8 mouse cellular contexts compared by ENCODE assay signal in genomic region chr4:48124773-48125469, GRCm38 (mm10). TPM values are rescaled to one million over a fixed set of nuclear protein-coding genes. Genes with fewer than 3 reads are reported as not detected.
DNase-seq lines count a peak whose midpoint lies in the region; ATAC-seq and TF ChIP-seq lines count a peak whose summit lies in the region.

Stx17 (plus strand) TSS chr4:48124915.

- no peak within 1 kb of the TSS for H3K27ac ChIP-seq in CH12.LX (ENCODE audit: insufficient read depth, low read depth)
- H3K27ac ChIP-seq in forebrain, embryonic 10.5 days: peak within 1 kb of the TSS; percentile 92
- peak within 1 kb of the TSS; percentile 68 for H3K27ac ChIP-seq in heart, embryonic 15.5 days
- peak within 1 kb of the TSS; percentile 85 for H3K27ac ChIP-seq in liver, embryonic 13.5 days
- no peak within 1 kb of the TSS for H3K27ac ChIP-seq in stomach, embryonic 14.5 days (ENCODE audit: low read length)

- TF ChIP-seq EP300 in CH12.LX (IDR thresholded peaks at IDR 0.05; ENCODE audit: low read length): no peak

- peaks cover 0 to 2% of the 10 kb centered on the region in 2 experiments for H3K36me3 ChIP-seq in CH12.LX (replicated peaks in 1 of 2; ENCODE audit: control insufficient read depth in 1 of 2, insufficient read depth in 1 of 2, low read length in 1 of 2)
- H3K36me3 ChIP-seq in forebrain, embryonic 10.5 days (replicated peaks): no peaks in the 10 kb centered on the region
- no peaks in the 10 kb centered on the region for H3K36me3 ChIP-seq in heart, embryonic 15.5 days
- peaks cover 3% of the 10 kb centered on the region; the same call in 1 of the 2 replicates for H3K36me3 ChIP-seq in liver, embryonic 13.5 days
- no peaks in the 10 kb centered on the region; the same call in 1 of the 2 replicates for H3K36me3 ChIP-seq in stomach, embryonic 14.5 days (ENCODE audit: control insufficient read depth, insufficient read depth, low read length)

- no peaks in the 10 kb centered on the region for H3K79me2 ChIP-seq in CH12.LX (replicated peaks; ENCODE audit: control insufficient read depth, extremely low read depth, insufficient read depth, poor library complexity, severe bottlenecking)

- H3K4me1 ChIP-seq in CH12.LX (ENCODE audit: control insufficient read depth in 1 of 2, insufficient read depth in 2 of 2): 0 out of 4 replicates have a peak, but pooled peaks cover 0 to 9% of the 10 kb centered on the region in 2 experiments
- H3K4me1 ChIP-seq in forebrain, embryonic 10.5 days: peaks cover 15% of the 10 kb centered on the region
- H3K4me1 ChIP-seq in heart, embryonic 15.5 days (replicated peaks): 0 out of 2 replicates have a peak, but pooled peaks cover 5% of the 10 kb centered on the region
- peaks cover 26% of the 10 kb centered on the region for H3K4me1 ChIP-seq in liver, embryonic 13.5 days (replicated peaks)
- no peaks in the 10 kb centered on the region for H3K4me1 ChIP-seq in stomach, embryonic 14.5 days (ENCODE audit: control insufficient read depth, insufficient read depth, low read length)

- H3K27me3 ChIP-seq in CH12.LX (replicated peaks): peaks cover 8% of the 10 kb centered on the region
- H3K27me3 ChIP-seq in forebrain, embryonic 10.5 days (ENCODE audit: poor library complexity, severe bottlenecking): peaks cover 10% of the 10 kb centered on the region; the same call in 1 of the 2 replicates
- H3K27me3 ChIP-seq in heart, embryonic 15.5 days: no peaks in the 10 kb centered on the region
- peaks cover 12% of the 10 kb centered on the region for H3K27me3 ChIP-seq in liver, embryonic 13.5 days
- H3K27me3 ChIP-seq in stomach, embryonic 14.5 days (ENCODE audit: control insufficient read depth, insufficient read depth, low read length): no peaks in the 10 kb centered on the region

- TF ChIP-seq POLR2A in CH12.LX (IDR thresholded peaks at IDR 0.05; ENCODE audit: low read depth, low read length): peak; percentile 82

- no peaks in the 10 kb centered on the region for H3K9me3 ChIP-seq in CH12.LX (replicated peaks; ENCODE audit: low read length)
- no peaks in the 10 kb centered on the region for H3K9me3 ChIP-seq in forebrain, embryonic 10.5 days
- H3K9me3 ChIP-seq in heart, embryonic 15.5 days (replicated peaks): no peaks in the 10 kb centered on the region
- H3K9me3 ChIP-seq in liver, embryonic 13.5 days (replicated peaks): no peaks in the 10 kb centered on the region
- no peaks in the 10 kb centered on the region for H3K9me3 ChIP-seq in stomach, embryonic 14.5 days (ENCODE audit: control insufficient read depth, low read depth, low read length)

- no peak for TF ChIP-seq CTCF in CH12.LX (conservative IDR thresholded peaks at IDR 0.05 in 1 of 2, IDR thresholded peaks at IDR 0.05 in 1 of 2; ENCODE audit: low read depth in 2 of 2, low read length in 2 of 2)

- WGBS in forebrain, embryonic 10.5 days: 1% methylated on average over 58 of the region's 58 CpGs
- WGBS in heart, embryonic 15.5 days: 1% methylated on average over 58 of the region's 58 CpGs
- under 1% methylated on average over 58 of the region's 58 CpGs for WGBS in liver, embryonic 13.5 days (ENCODE audit: insufficient replicate concordance)
- 2% methylated on average over 57 of the region's 58 CpGs for WGBS in stomach, embryonic 14.5 days

- peak within 1 kb of the TSS; percentile 61 to 85 (median 73) for H3K4me3 ChIP-seq in CH12.LX (replicated peaks in 1 of 3; ENCODE audit: low read depth in 2 of 3, low read length in 2 of 3, poor library complexity in 1 of 3)
- H3K4me3 ChIP-seq in forebrain, embryonic 10.5 days: peak within 1 kb of the TSS; percentile 76
- H3K4me3 ChIP-seq in heart, embryonic 15.5 days: peak within 1 kb of the TSS; percentile 90
- H3K4me3 ChIP-seq in liver, embryonic 13.5 days (replicated peaks): peak within 1 kb of the TSS; percentile 92
- H3K4me3 ChIP-seq in stomach, embryonic 14.5 days (ENCODE audit: low read depth, low read length): peak within 1 kb of the TSS; percentile 82

- TF ChIP-seq RAD21 in CH12.LX (IDR thresholded peaks at IDR 0.05; ENCODE audit: low read depth, low read length): no peak

- peak; percentile 84 for DNase-seq in CH12.LX (ENCODE audit: extremely low read depth)
- DNase-seq in c-Kit-positive CD71-negative TER-119-negative erythroid progenitor cells, embryonic 14.5 days (ENCODE audit: low read depth): peak; percentile 82
- DNase-seq in forebrain, embryonic 10.5 days (ENCODE audit: extremely low spot score, low spot score): peak; percentile 85
- peak; percentile 90 to 92 for DNase-seq in kidney, postnatal 25 days
- DNase-seq in liver, embryonic 13.5 days: peak; percentile 83
- DNase-seq in natural killer cell, adult 2 months (ENCODE audit: low spot score in 2 of 2): peak; percentile 81 to 87

- peak within 1 kb of the TSS; percentile 97 for H3K4me2 ChIP-seq in CH12.LX (ENCODE audit: insufficient read depth, low read depth, poor library complexity, severe bottlenecking)
- H3K4me2 ChIP-seq in heart, embryonic 15.5 days: peak within 1 kb of the TSS; percentile 86
- H3K4me2 ChIP-seq in liver, embryonic 13.5 days: peak within 1 kb of the TSS; percentile 79
- H3K4me2 ChIP-seq in stomach, embryonic 14.5 days (replicated peaks; ENCODE audit: low read depth, low read length): peak within 1 kb of the TSS; percentile 74

- dilution Hi-C loops in CH12.LX (cut with MboI; ENCODE audit: extremely low pct_ligation_motif_present, extremely low pct_unique_long_range_greater_than_20kb, low sequenced_read_pairs): no loop called here

- peak; percentile 100 for ATAC-seq in heart, embryonic 15.5 days (replicated peaks; ENCODE audit: insufficient number of reproducible peaks, insufficient read depth, low FRiP score, low read depth)
- peak; percentile 99 for ATAC-seq in liver, embryonic 13.5 days (ENCODE audit: low read depth)
- peak; percentile 99 for ATAC-seq in stomach, embryonic 14.5 days (ENCODE audit: insufficient number of reproducible peaks, insufficient read depth, low FRiP score, low read depth)

- H3K9ac ChIP-seq in CH12.LX (ENCODE audit: insufficient read depth, low read depth): peak within 1 kb of the TSS; percentile 79
- peak within 1 kb of the TSS; percentile 95 for H3K9ac ChIP-seq in heart, embryonic 15.5 days
- peak within 1 kb of the TSS; percentile 95 for H3K9ac ChIP-seq in liver, embryonic 13.5 days
- peak within 1 kb of the TSS; percentile 86 for H3K9ac ChIP-seq in stomach, embryonic 14.5 days (replicated peaks; ENCODE audit: low read depth, low read length)

- in situ Hi-C loops in CH12.LX (cut with MboI; ENCODE audit: low pct_ligation_motif_present, low pct_unique_long_range_greater_than_20kb, low sequenced_read_pairs): loop anchor here (25.0 kb wide), 1 partner anchor 262 kb away; no protein-coding TSS in a partner anchor

TF ChIP-seq in CH12.LX, 34 proteins besides CTCF, POLR2A, EP300 and RAD21:
- TF ChIP-seq NRF1 (IDR thresholded peaks at IDR 0.05; ENCODE audit: low read depth, low read length) (peak; percentile 88), ZC3H11A (IDR thresholded peaks at IDR 0.05; ENCODE audit: low read depth, low read length) (no peak), MXI1 (IDR thresholded peaks at IDR 0.05; ENCODE audit: low read depth, low read length) (no peak), MAFK (IDR thresholded peaks at IDR 0.05; ENCODE audit: insufficient replicate concordance, low read length) (no peak), CHD1 (IDR thresholded peaks at IDR 0.05; ENCODE audit: low read depth, low read length) (no peak), GABPA (IDR thresholded peaks at IDR 0.05; ENCODE audit: insufficient replicate concordance, low read depth, low read length) (no peak), ELF1 (IDR thresholded peaks at IDR 0.05; ENCODE audit: low read depth, low read length) (no peak), JUND (conservative IDR thresholded peaks at IDR 0.05; ENCODE audit: low read depth, low read length) (no peak), BHLHE40 (IDR thresholded peaks at IDR 0.05; ENCODE audit: low read depth, low read length) (no peak), JUN (IDR thresholded peaks at IDR 0.05; ENCODE audit: insufficient read depth, low read depth, low read length) (no peak), RCOR1 (conservative IDR thresholded peaks at IDR 0.05; ENCODE audit: low read depth, low read length) (no peak), MEF2A (IDR thresholded peaks at IDR 0.05; ENCODE audit: borderline replicate concordance, low read depth, low read length) (no peak), ZKSCAN1 (IDR thresholded peaks at IDR 0.05; ENCODE audit: borderline replicate concordance, low read depth, low read length) (no peak), UBTF (IDR thresholded peaks at IDR 0.05; ENCODE audit: low read depth, low read length) (no peak), E2F4 (IDR thresholded peaks at IDR 0.05; ENCODE audit: insufficient replicate concordance, low read depth, low read length) (no peak), ZMIZ1 (IDR thresholded peaks at IDR 0.05; ENCODE audit: low read depth, low read length) (no peak), ETS1 (conservative IDR thresholded peaks at IDR 0.05; ENCODE audit: low read depth, low read length) (no peak), KAT2A (IDR thresholded peaks at IDR 0.05; ENCODE audit: insufficient replicate concordance, low read length) (no peak), TBP (conservative IDR thresholded peaks at IDR 0.05; ENCODE audit: low read depth, low read length) (0 out of 2 replicates have a peak, but pooled peaks have one; percentile 63), IRF4 (IDR thresholded peaks at IDR 0.05; ENCODE audit: low read depth, low read length) (no peak), NELFE (IDR thresholded peaks at IDR 0.05; ENCODE audit: low read depth, low read length) (peak; percentile 69; the same call in 1 of the 2 replicates), SMC3 (IDR thresholded peaks at IDR 0.05; ENCODE audit: low read depth, low read length) (no peak), ZNF384 (IDR thresholded peaks at IDR 0.05; ENCODE audit: low read depth, low read length) (no peak), MAZ (IDR thresholded peaks at IDR 0.05; ENCODE audit: low read depth, low read length) (no peak)

RNA-seq across cellular contexts. Expression of gene Stx17, which starts in this region (rescaled TPM):
- 8.0 TPM in 2 replicates for total RNA-seq in CH12.LX (2012; rRNA removed)
- 7.0 and 7.2 TPM in 2 replicates for total RNA-seq in CH12.LX (2014; rRNA removed)
- polyA plus RNA-seq in CH12.LX (2012; ENCODE audit: insufficient read length, low read depth): 10.0 and 11.6 TPM in 2 replicates
- 22.5 and 25.3 TPM in 2 replicates for polyA plus RNA-seq in forebrain, embryonic 10.5 days (2016; fragmentation: Nextera tagmentation; extraction: Ambion mirVana)
- 18.5 and 20.4 TPM in 2 replicates for polyA plus RNA-seq in heart, embryonic 15.5 days (2015; fragmentation: Nextera tagmentation; extraction: Ambion mirVana)
- polyA plus RNA-seq in liver, embryonic 13.5 days (2015; fragmentation: Nextera tagmentation; extraction: Ambion mirVana): 22.3 and 23.6 TPM in 2 replicates
- 36.8 and 38.8 TPM in 2 replicates for polyA plus RNA-seq in stomach, embryonic 14.5 days (2014; fragmentation: Nextera tagmentation; extraction: Ambion mirVana)

Comparison
In these comparisons a context has a peak if more than half of its experiments do, and no peak if none do; other contexts are left out.
1. H3K27ac ChIP-seq: peak in forebrain, embryonic 10.5 days (single experiment), heart, embryonic 15.5 days (single experiment) and liver, embryonic 13.5 days (single experiment); none in CH12.LX (single experiment) and stomach, embryonic 14.5 days (single experiment).
2. Peak in every context shown above with its lines, with median percentiles within 50 percentile points of each other: DNase-seq, H3K4me2 ChIP-seq, H3K4me3 ChIP-seq, H3K9ac ChIP-seq and ATAC-seq.